Mouse (Mus musculus): Measurements from ENCODE around the gene Slc13a2. TPM values are rescaled to one million over a fixed set of nuclear protein-coding genes. Genes with fewer than 3 reads are reported as not detected.

Slc13a2 gene
- not detected in 2 replicates for polyA plus RNA-seq (2012; rRNA removed)

DNA sequence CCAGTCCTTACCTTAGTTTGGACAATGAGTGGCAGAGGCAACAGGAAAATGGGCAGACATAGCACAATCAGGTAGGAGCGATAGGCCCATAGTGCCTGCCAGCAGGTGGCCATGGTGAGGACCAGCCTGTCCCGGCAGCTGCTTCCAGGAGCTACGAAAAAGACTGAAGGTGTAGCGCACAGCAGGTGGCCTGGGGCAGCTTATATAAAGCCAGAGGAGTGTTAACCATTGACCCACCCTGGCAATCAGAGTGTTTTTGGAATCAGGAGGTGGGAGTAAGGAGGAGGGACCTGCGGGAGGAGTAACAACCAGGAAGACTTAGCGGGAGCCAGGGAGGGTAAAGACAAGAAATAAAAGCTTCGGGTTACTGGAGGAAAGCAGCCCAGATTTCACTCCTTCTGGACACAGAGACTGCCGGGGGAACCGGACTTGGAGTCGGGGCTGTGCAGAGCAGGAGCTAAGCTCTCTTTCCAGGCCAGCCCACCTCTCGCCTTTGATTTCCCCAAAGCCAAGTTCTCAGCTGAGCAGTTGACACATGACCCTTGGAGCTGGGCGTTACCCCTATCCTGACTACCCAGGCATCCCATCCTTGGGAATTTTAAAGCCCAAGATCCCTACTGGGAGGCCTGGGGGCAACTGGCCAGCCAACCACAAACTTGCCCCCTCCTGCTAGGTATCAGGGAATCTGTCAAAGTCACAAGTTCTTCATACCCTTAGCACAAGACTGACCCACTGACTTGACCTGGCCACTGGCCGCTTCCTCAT lies at the start of gene Slc13a2:
Gene Slc13a2, minus strand, starts transcription at position 163 of the 765 bp plus-strand sequence.
- TF ChIP-seq CTCF (IDR thresholded peaks at IDR 0.05; ENCODE audit: borderline replicate concordance, extremely low read depth, insufficient read depth, insufficient read length) (no peak), POLR2A (IDR thresholded peaks at IDR 0.05; ENCODE audit: borderline replicate concordance, extremely low read depth, insufficient read depth, insufficient read length, poor library complexity, severe bottlenecking) (no peak)
- no peak for DNase-seq (ENCODE audit: low read depth)

DNA sequence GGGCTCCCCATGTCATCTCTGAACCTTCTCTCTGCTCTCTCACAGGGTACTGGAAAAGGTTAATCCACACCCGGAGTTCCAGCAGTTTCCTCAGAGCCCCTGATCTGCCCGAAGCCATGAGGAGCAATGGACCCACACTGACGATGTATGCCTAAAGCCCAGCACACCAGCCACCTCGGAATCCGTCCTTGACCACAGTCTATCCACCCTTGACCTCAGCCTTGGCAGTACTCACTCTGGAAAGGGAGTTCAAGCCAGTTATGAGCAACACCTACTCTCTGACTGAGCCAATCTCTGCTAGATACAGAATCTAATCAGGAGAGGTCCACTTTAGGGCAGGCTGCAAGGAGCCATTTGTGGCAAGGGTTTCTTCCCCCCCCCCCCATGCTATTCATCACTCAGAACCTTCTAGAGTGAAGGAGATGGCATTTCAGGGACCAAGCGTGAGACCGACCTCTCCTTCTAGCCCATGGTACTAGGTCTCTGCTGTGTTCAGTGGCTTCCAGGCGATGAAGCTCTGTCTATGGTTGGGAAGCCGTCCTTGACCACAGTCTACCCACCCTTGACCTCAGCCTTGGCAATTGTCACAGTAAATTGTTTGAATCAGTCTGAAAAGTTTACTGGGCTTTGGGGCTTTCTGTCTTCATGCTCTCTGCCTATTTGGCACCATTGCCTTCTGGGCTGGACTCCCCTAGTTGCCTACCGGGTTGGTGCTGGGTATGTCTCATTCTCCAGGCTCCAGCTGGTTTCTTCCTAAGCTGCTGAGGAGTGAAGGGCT lies 49.5 kb upstream of the Slc13a2 start:
- TF ChIP-seq CTCF (IDR thresholded peaks at IDR 0.05; ENCODE audit: borderline replicate concordance, extremely low read depth, insufficient read depth, insufficient read length) (no peak), POLR2A (IDR thresholded peaks at IDR 0.05; ENCODE audit: borderline replicate concordance, extremely low read depth, insufficient read depth, insufficient read length, poor library complexity, severe bottlenecking) (no peak)
- DNase-seq (ENCODE audit: low read depth): no peak

DNA sequence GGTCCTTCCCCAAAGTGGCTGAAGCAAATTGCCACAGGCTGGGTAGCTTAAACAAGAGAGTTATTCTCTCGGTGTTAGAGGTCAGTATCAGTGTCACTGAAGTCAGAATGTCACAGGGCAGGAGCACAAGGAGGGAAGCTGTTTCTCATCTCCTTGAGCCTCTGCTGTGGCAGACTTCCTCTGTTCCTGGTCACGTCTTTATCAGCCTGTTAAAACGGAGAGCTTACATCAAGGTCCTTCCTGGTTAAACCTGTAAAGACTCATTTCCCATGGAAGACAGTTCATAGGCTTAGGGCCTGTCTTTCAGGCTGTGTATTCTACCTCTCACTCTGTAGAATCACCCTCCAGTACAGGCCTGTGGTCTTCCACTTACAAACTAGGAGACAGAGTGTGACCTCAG lies 45.9 kb upstream of the Slc13a2 start:
- TF ChIP-seq POLR2A (IDR thresholded peaks at IDR 0.05; ENCODE audit: borderline replicate concordance, extremely low read depth, insufficient read depth, insufficient read length, poor library complexity, severe bottlenecking): no peak
- no peak for TF ChIP-seq CTCF (IDR thresholded peaks at IDR 0.05; ENCODE audit: borderline replicate concordance, extremely low read depth, insufficient read depth, insufficient read length)
- no peak for DNase-seq (ENCODE audit: low read depth)

DNA sequence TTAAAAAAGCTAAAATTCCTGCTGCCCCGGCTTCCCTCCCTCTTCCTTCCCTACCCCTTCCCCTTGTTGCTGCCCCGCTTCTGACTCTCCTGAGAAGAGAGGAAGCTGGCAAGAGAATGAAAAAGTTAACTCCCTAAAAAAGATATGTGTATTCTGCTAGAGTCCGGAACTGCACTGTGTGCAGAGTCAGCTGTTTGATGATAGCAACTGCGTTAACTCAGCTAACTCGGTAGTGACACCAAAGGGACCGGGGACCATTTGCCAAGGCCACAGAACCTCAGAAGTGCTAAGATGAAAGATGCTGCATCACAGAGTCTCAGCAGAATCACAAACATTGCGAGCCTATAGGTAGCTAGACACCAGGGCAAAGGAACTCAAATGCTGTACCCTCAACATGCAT lies 45.5 kb upstream of the Slc13a2 start:
- TF ChIP-seq POLR2A (IDR thresholded peaks at IDR 0.05; ENCODE audit: borderline replicate concordance, extremely low read depth, insufficient read depth, insufficient read length, poor library complexity, severe bottlenecking): no peak
- no peak for TF ChIP-seq CTCF (IDR thresholded peaks at IDR 0.05; ENCODE audit: borderline replicate concordance, extremely low read depth, insufficient read depth, insufficient read length)
- no peak for DNase-seq (ENCODE audit: low read depth)

DNA sequence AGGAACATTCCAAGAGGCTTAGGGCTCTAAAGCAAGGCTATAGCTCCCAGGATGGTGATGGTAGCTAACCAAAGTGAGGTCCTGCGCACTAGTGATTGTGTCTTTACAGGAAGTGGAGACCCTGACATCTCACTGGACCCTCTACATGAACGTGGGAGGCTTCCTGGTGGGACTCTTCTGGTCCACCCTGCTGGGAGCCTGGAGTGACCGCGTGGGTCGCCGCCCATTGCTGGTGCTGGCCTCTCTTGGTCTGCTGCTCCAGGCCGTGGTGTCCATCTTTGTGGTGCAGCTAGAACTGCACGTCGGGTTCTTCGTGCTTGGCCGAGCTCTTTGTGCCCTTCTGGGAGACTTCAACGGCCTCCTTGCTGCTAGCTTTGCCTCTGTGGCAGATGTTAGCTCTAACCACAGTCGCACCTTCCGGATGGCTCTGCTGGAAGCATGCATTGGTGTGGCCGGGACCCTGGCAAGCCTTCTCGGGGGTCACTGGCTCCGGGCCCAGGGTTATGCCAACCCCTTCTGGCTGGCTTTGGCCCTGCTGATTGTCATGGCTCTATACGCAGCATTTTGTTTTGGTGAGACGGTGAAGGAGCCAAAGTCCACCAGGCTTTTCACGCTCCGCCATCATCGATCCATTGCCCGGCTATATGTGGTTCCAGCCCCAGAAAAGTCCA lies 44.4 kb upstream of the Slc13a2 start:
- TF ChIP-seq CTCF (IDR thresholded peaks at IDR 0.05; ENCODE audit: borderline replicate concordance, extremely low read depth, insufficient read depth, insufficient read length) (no peak), POLR2A (IDR thresholded peaks at IDR 0.05; ENCODE audit: borderline replicate concordance, extremely low read depth, insufficient read depth, insufficient read length, poor library complexity, severe bottlenecking) (no peak)
- DNase-seq (ENCODE audit: low read depth): no peak

DNA sequence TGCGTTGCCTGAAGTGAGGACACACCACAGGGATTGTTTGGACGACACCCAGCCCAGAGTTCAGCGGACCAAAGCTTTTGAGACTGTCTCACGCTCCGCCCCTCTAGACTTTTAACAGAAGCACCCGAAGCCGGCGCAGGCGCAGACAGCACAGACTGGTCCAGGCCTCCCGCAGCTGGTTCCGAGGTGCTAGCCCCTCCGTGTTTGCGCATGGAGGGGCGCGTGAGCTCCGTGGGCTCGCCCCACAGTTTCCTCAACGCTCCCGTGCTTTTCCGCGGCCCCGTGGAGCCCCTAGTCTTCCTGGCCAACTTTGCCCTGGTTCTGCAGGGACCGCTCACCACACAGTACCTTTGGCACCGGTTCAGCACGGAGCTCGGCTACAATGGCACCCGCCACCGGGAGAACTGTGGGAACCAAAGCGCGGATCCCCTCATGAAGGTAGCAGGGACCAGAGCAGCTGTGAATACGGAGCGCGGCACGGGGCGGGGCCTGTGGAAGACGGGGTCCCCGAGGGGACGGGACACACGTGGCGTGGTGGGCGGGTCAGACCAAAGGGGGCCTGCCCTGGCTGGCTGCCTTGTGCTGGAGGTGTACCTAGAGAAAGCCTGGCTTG lies 43.7 kb upstream of the Slc13a2 start, which contains the start of gene Slc46a1:
Gene Slc46a1, plus strand, starts transcription at position 130 of the 613 bp plus-strand sequence.
- peak; percentile 88 for DNase-seq (ENCODE audit: low read depth)
- TF ChIP-seq POLR2A (IDR thresholded peaks at IDR 0.05; ENCODE audit: borderline replicate concordance, extremely low read depth, insufficient read depth, insufficient read length, poor library complexity, severe bottlenecking) (0 out of 2 replicates have a peak, but pooled peaks have one; percentile 5), CTCF (IDR thresholded peaks at IDR 0.05; ENCODE audit: borderline replicate concordance, extremely low read depth, insufficient read depth, insufficient read length) (no peak)

DNA sequence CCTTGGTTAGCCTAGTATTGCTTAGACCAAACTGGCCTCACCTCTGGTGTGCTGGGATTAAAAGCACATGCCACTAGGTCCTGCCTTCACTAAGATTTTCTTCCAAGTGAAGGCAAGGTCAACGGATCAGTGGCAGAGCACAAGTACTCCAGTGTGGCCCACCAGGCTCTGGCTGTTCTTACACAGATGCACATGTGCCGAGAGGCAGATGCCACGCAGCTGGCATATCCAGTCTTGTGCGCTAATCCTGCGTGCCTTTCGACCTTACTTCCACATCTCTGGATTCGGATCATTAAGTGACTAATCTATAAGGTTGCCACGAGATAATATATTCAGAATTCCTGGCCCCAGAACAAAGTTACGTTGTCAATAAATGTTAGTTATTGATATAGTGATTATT lies 43.1 kb upstream of the Slc13a2 start:
- no peak for TF ChIP-seq CTCF (IDR thresholded peaks at IDR 0.05; ENCODE audit: borderline replicate concordance, extremely low read depth, insufficient read depth, insufficient read length)
- no peak for TF ChIP-seq POLR2A (IDR thresholded peaks at IDR 0.05; ENCODE audit: borderline replicate concordance, extremely low read depth, insufficient read depth, insufficient read length, poor library complexity, severe bottlenecking)
- peak; percentile 29 for DNase-seq (ENCODE audit: low read depth)

DNA sequence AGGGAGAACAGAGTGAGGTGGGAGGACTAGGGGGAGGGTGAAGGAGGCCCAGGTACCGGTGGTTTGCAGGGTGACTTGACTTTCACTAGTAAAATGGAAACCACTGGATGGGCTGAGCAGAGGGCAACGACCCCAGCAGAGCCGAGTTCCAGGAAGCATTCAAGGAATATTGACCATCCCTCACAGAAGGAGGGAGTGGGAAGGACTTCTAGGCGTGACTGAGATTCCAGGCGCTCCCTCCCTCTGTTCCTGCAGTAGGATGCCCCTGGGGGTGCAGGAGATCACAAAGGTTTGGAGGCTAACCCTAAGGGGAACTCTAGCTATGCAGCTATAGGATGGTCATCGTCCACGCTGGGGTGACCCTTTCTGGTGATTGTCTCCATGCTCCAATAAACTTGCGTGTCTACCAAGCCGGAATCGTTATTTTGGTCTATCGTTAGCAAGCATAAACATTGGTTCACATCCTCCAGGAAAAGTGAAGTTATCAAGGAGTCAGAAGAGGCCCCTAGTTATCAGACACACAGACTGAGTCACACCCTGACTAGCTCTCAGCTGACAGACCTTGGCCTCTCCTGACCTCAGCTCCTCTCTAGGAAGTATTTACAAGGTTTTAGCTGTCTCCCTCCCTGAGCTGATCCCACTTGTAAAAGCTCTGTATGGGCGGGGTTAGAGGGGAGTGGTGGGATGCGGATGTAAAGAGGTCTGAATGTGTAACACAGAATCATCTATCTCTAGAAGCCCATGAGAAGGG lies 41.4 kb upstream of the Slc13a2 start:
- TF ChIP-seq POLR2A (IDR thresholded peaks at IDR 0.05; ENCODE audit: borderline replicate concordance, extremely low read depth, insufficient read depth, insufficient read length, poor library complexity, severe bottlenecking) (no peak), CTCF (IDR thresholded peaks at IDR 0.05; ENCODE audit: borderline replicate concordance, extremely low read depth, insufficient read depth, insufficient read length) (no peak)

DNA sequence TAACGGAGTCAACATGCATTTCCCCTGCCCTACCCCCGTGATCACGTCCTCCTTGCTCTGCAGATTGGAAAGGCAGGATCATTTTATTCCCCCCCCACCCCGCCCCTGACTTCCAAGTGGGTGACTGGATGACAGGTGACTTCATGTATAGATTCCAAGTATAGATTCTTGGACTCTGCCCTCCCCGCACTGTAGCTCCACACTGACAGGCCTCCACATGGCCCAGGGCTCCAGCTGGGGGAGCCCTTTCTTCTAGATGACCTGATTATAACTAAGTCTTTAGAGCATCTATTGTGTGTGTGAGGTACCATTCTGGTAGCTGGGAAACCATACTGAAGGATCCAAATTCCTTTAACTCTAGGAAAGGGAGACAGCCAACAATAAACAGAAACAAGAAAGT lies 40.7 kb upstream of the Slc13a2 start:
- no peak for TF ChIP-seq POLR2A (IDR thresholded peaks at IDR 0.05; ENCODE audit: borderline replicate concordance, extremely low read depth, insufficient read depth, insufficient read length, poor library complexity, severe bottlenecking)
- TF ChIP-seq CTCF (IDR thresholded peaks at IDR 0.05; ENCODE audit: borderline replicate concordance, extremely low read depth, insufficient read depth, insufficient read length): no peak
- no peak for DNase-seq (ENCODE audit: low read depth)

More for the DNA sequence above, 41.4 kb upstream of the Slc13a2 start:
- no peak for DNase-seq (ENCODE audit: low read depth)

DNA sequence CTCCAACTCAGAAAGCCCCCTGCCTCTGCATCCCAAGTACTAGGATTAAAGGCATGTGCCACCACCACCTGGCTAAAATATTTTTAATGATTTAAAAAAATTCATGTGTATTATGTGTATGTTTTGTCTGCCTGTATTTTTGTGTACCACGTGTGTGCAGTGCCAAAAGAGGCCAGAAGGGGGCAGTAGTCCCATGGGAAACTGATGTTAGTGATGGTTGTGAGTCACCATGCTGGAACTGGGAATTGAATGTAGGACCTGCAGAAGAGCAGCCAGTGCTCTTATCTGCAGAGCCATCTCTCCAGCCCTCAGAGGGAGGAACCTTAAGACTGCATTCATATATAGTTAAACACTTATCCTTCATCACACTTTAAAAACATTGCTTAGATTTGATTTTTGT lies 39.9 kb upstream of the Slc13a2 start:
- TF ChIP-seq POLR2A (IDR thresholded peaks at IDR 0.05; ENCODE audit: borderline replicate concordance, extremely low read depth, insufficient read depth, insufficient read length, poor library complexity, severe bottlenecking) (no peak), CTCF (IDR thresholded peaks at IDR 0.05; ENCODE audit: borderline replicate concordance, extremely low read depth, insufficient read depth, insufficient read length) (peak; percentile 41; the same call in 1 of the 2 replicates)
- no peak for DNase-seq (ENCODE audit: low read depth)

Data from brain, embryonic 14.5 days (tissue).